Comparison of ENCODE assay signal across 8 mouse cellular contexts in genomic region chr4:123904333-123905125, GRCm38 (mm10). TPM values are rescaled to one million over a fixed set of nuclear protein-coding genes. Genes with fewer than 3 reads are reported as not detected.
DNase-seq lines count a peak whose midpoint lies in the region; ATAC-seq lines count a peak whose summit lies in the region.

Gene Mycbp, plus strand, starts transcription at chr4:123904832.

- DNase-seq in adipocyte (ENCODE audit: low spot score), result peak; percentile 97
- peak; percentile 99 for DNase-seq in embryo, embryonic 10 days (ENCODE audit: low spot score)
- peak; percentile 99 for DNase-seq in gastrocnemius, postnatal 10 days
- DNase-seq in induced T-regulatory cell, adult 2 months (ENCODE audit: low read depth), result peak; percentile 98
- peak; percentile 95 to 98 for DNase-seq in left cerebral cortex, adult 9 months (ENCODE audit: low spot score in 2 of 2)
- peak; percentile 98 for DNase-seq in right cerebral cortex, postnatal 14 days
- DNase-seq in urinary bladder, postnatal 36 days (ENCODE audit: low spot score in 2 of 2), result peak; percentile 99 to 100

- peak; percentile 96 for ATAC-seq in megakaryocyte progenitor cell, adult 5-6 weeks (replicated peaks; ENCODE audit: poor library complexity)

RNA-seq across cellular contexts. Expression of gene Mycbp, which starts in this region (rescaled TPM):
- total RNA-seq in gastrocnemius, postnatal 10 days (2021), result 10 to 100 TPM; 17.8 to 22.4 TPM
- total RNA-seq in megakaryocyte progenitor cell, adult 5-6 weeks (2015), result 44.8 and 49.6 TPM in 2 replicates
- 31.0 and 34.5 TPM in 2 replicates for total RNA-seq in megakaryocyte progenitor cell, adult 5-6 weeks (2017)

Comparison
In these comparisons a context has a peak if more than half of its experiments do, and no peak if none do; other contexts are left out.
1. Peak in every context shown above with its lines: DNase-seq and ATAC-seq.